Mouse (Mus musculus) small intestine, adult 2 months (tissue): Measurements from ENCODE around the gene Cdh5. TPM values are rescaled to one million over a fixed set of nuclear protein-coding genes. Genes with fewer than 3 reads are reported as not detected.

ENCODE experiments used
- H3K27ac ChIP-seq: fragments of 200-500 bp; 2 replicates; pipeline ENCODE4 v1.5.1; 2012; ENCODE audit warnings: low read depth, low read length, control low read depth, inconsistent platforms; ENCODE audit not compliant: insufficient read depth
- H3K27me3 ChIP-seq: fragments of 200-500 bp; 2 replicates; pipeline ENCODE4 v1.6.1; 2012; ENCODE audit warnings: mild to moderate bottlenecking, moderate library complexity, low read length, inconsistent platforms; ENCODE audit not compliant: control insufficient read depth, insufficient read depth
- H3K36me3 ChIP-seq: fragments of 200-500 bp; 2 replicates; pipeline ENCODE4 v1.6.1; 2012; ENCODE audit warnings: mild to moderate bottlenecking, low read length, control low read depth, inconsistent platforms; ENCODE audit not compliant: control insufficient read depth, insufficient read depth
- H3K4me1 ChIP-seq: fragments of 200-500 bp; 2 replicates; pipeline ENCODE4 v1.6.1; 2012; ENCODE audit warnings: low read length, inconsistent platforms, mixed read lengths; ENCODE audit not compliant: control insufficient read depth, insufficient read depth, insufficient read length
- H3K4me3 ChIP-seq: fragments of 200-500 bp; 2 replicates; pipeline ENCODE4 v1.5.1; 2012; ENCODE audit warnings: low read depth, mild to moderate bottlenecking, control low read depth, inconsistent platforms, low read length, moderate library complexity
- CTCF ChIP-seq: fragments of 200-500 bp; IDR thresholded peaks from 2 replicates; pipeline ENCODE4 v1.5.1; 2012; ENCODE audit warnings: low read depth, mild to moderate bottlenecking, control low read depth, inconsistent platforms, low read length, moderate library complexity, mixed read lengths; ENCODE audit not compliant: insufficient replicate concordance, insufficient read length; ENCODE audit errors: extremely low read depth
- POLR2A ChIP-seq: fragments of 200-500 bp; IDR thresholded peaks from 2 replicates; pipeline ENCODE4 v1.6.1; 2012; ENCODE audit warnings: low read depth, mild to moderate bottlenecking, control low read depth, inconsistent platforms, low read length, moderate library complexity
- WGBS: fragments of 180-500 bp; shearing (Covaris S2); methylation state at CpG from one replicate; pipeline ENCODE4 v1.1.7; 2018; 5-methylcytosine and 5-hydroxymethylcytosine counted together
- polyA plus RNA-seq: library from polyadenylated mRNA; depleted of rRNA; stranded (reverse); fragments of >200 nt; gene quantifications from 2 replicates; pipeline ENCODE4 v1.2.3, GENCODE M21; 2012; rRNA removed

The Cdh5 gene
- 6.5 and 13.2 TPM in 2 replicates for polyA plus RNA-seq

DNA sequence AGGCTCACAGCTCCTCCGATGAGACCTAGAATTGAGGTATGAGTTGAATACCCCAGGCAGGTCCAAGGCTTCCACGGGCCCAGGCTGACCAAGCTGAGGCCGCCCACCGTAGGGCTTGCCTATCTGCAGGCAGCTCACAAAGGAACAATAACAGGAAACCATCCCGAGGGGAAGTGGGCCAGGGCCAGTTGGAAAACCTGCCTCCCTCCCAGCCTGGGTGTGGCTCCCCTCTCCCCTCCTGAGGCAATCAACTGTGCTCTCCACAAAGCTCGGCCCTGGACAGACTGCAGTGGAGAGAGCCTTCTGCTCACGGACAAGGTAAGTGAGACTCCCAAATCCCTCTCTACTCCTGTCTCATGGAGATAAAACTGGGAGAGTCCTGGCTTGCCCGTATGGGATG is at the start of gene Cdh5:
Gene Cdh5, plus strand, starts transcription at position 211 of the 400 bp plus-strand sequence.
- 51% methylated on average over 8 of the region's 8 CpGs for WGBS
- Histone ChIP-seq H3K27ac (peak within 1 kb of the TSS; percentile 32; the same call in 1 of the 2 replicates), H3K4me1 (no peaks in the 10 kb centered on the region; the same call in 1 of the 2 replicates), H3K27me3 (no peaks in the 10 kb centered on the region), H3K4me3 (peak within 1 kb of the TSS; percentile 41), H3K36me3 (no peaks in the 10 kb centered on the region)
- TF ChIP-seq CTCF (no peak), POLR2A (no peak)

DNA sequence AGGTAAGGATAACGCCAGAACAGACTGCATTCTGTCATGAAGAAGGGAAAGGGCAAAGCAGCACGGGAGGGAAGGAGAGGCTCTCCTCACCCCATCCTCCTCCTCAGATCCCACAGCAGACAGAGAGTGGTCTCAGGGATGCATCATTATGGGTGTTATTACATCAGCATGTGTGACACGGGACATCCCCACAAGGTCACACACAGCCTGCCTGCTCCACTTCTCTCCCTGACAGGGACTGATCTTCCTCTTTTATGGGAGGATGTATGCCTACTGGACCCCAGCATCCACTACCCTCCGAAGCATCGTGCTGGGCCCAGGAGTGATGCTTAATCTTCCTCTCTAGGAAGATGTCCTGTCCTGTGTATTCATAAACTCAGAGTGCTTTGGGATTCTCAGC is 41.5 kb upstream of the Cdh5 start:
- TF ChIP-seq POLR2A (no peak), CTCF (no peak)
- no peaks in the 10 kb centered on the region for H3K36me3 ChIP-seq
- H3K27ac ChIP-seq, result no peak overlapping the region
- no peak overlapping the region for H3K4me3 ChIP-seq
- no peaks in the 10 kb centered on the region for H3K27me3 ChIP-seq
- peaks cover 8% of the 10 kb centered on the region; the same call in 1 of the 2 replicates for H3K4me1 ChIP-seq
- WGBS, result 80% methylated on average over 5 of the region's 5 CpGs

DNA sequence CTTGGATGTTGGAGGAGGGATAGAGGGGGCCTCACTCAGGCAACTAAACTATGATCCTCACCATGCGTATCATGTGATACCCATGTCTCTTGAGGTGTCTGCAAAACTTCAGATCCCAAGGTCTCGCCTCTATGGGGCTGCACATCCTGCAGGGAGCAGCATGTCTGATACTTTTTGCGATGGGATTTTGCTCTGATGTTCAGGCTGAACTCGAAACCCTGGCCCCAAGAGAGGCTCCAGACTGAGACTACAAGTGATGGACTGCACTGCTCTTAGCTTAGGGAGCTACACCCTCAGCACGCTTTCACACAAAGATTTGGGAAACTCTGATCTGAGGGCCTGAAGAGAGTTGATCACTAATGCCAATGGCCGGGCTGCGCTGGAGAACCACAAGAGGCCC is 41.0 kb upstream of the Cdh5 start:
- Histone ChIP-seq H3K27me3 (no peaks in the 10 kb centered on the region), H3K4me1 (peaks cover 8% of the 10 kb centered on the region; the same call in 1 of the 2 replicates), H3K36me3 (no peaks in the 10 kb centered on the region), H3K27ac (no peak overlapping the region), H3K4me3 (no peak overlapping the region)
- WGBS, result 91% methylated on average over 7 of the region's 7 CpGs
- no peak for TF ChIP-seq CTCF
- no peak for TF ChIP-seq POLR2A

DNA sequence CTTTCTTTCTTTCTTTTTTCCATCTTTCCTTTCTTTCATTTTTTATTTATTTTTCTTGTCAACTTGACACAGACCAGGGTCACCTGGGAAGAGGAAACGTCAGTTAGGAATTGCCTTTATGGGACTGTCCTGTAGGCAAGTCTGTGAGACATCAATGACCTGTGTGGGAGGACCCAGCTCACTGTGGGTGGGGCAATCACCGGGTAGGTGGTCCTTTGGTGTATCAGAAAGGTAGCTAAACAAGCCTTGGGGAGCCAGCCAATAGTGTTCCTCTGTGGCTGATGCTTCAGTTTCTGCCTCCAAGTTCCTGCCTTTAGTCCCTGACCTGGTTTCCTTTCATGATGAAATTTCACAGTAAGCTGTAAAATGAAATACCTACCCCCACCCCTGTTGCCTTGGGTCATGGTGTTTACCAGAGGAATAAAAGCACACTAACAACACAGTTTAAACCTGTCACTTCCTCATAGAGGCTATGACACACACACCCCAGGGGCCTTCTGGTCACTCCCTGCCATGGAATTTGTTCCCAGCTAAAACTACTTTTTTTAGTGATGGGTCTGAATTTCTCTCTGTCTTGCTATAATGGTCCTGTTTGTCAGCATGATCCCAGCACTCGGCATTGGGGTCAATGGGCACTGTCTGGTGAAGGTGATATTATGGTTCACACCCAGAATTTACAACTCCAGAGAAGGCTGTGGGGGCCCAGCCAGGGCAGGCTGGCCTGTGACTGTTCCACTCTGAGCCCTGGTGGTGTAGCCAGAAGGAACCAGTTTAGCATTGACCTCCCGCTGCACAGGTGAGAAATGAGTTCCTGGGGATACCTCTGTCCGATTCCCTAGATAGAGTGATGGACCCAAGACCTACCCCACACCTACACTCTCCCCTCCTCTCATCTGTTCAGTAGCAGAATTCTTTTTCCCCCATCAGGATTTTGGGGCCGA is 40.1 kb upstream of the Cdh5 start:
- Histone ChIP-seq H3K36me3 (no peaks in the 10 kb centered on the region), H3K27ac (no peak overlapping the region; the same call in 1 of the 2 replicates), H3K4me1 (peaks cover 8% of the 10 kb centered on the region; the same call in 1 of the 2 replicates), H3K27me3 (no peaks in the 10 kb centered on the region), H3K4me3 (no peak overlapping the region)
- 32% methylated on average over 6 of the region's 6 CpGs for WGBS
- no peak for TF ChIP-seq POLR2A
- no peak for TF ChIP-seq CTCF

GRCm38 (mm10) chr8:104061989-104062820 is 39.2 kb upstream of the Cdh5 start:
- WGBS, result 40% methylated on average over 15 of the region's 15 CpGs
- Histone ChIP-seq H3K4me3 (no peak overlapping the region), H3K27ac (no peak overlapping the region; the same call in 1 of the 2 replicates), H3K36me3 (no peaks in the 10 kb centered on the region), H3K4me1 (peaks cover 8% of the 10 kb centered on the region; the same call in 1 of the 2 replicates), H3K27me3 (no peaks in the 10 kb centered on the region)
- TF ChIP-seq POLR2A, result no peak
- TF ChIP-seq CTCF, result no peak

- WGBS, result 71% methylated on average over 7 of the region's 7 CpGs
- TF ChIP-seq POLR2A (no peak), CTCF (no peak)
Measured at GRCm38 (mm10) chr8:104065223-104065622, 36.2 kb upstream of the Cdh5 start.

More at GRCm38 (mm10) chr8:104065223-104065622, 36.2 kb upstream of the Cdh5 start:
- Histone ChIP-seq H3K27me3 (no peaks in the 10 kb centered on the region), H3K27ac (no peak overlapping the region), H3K4me3 (no peak overlapping the region), H3K4me1 (peaks cover 8% of the 10 kb centered on the region; the same call in 1 of the 2 replicates), H3K36me3 (no peaks in the 10 kb centered on the region)
